Mouse (Mus musculus) spleen, adult 2 months (tissue): ENCODE measurements around the gene Plekhg6. TPM values are rescaled to one million over a fixed set of nuclear protein-coding genes. Genes with fewer than 3 reads are reported as not detected.

ENCODE experiments used
- DNase-seq, 2 experiments: peaks; one replicate each; pipeline versions ENCODE4 v3.0.0 to v3.0.0-alpha.2; 2012 to 2021; ENCODE audit warnings: low spot score in 2 of 2, low read depth in 1 of 2
- H3K27ac ChIP-seq: fragments of 200-500 bp; 2 replicates; pipeline ENCODE4 v1.5.1; 2012; ENCODE audit warnings: low read length, inconsistent platforms; ENCODE audit not compliant: insufficient read depth
- H3K27me3 ChIP-seq: fragments of 200-500 bp; 2 replicates; pipeline ENCODE4 v1.6.1; 2012; ENCODE audit warnings: mild to moderate bottlenecking, moderate library complexity, low read length, inconsistent platforms; ENCODE audit not compliant: control insufficient read depth, insufficient read depth
- H3K36me3 ChIP-seq: fragments of 200-500 bp; 2 replicates; pipeline ENCODE4 v1.6.1; 2012; ENCODE audit warnings: mild to moderate bottlenecking, low read length, inconsistent platforms; ENCODE audit not compliant: control insufficient read depth, insufficient read depth
- H3K4me1 ChIP-seq: fragments of 200-500 bp; 2 replicates; pipeline ENCODE4 v1.6.1; 2011; ENCODE audit warnings: inconsistent platforms; ENCODE audit not compliant: control insufficient read depth, insufficient read depth, insufficient read length
- H3K4me3 ChIP-seq: fragments of 200-500 bp; 2 replicates; pipeline ENCODE4 v1.5.1; 2011; ENCODE audit warnings: mild to moderate bottlenecking, inconsistent platforms; ENCODE audit not compliant: insufficient read depth, insufficient read length; ENCODE audit errors: extremely low read depth
- CTCF ChIP-seq: fragments of 200-500 bp; IDR thresholded peaks from 2 replicates; pipeline ENCODE4 v1.5.1; 2011; ENCODE audit warnings: mild to moderate bottlenecking, inconsistent platforms; ENCODE audit not compliant: insufficient read depth, insufficient read length, insufficient replicate concordance; ENCODE audit errors: extremely low read depth
- POLR2A ChIP-seq: fragments of 200-500 bp; IDR thresholded peaks from 2 replicates; pipeline ENCODE4 v1.6.1; 2011; ENCODE audit warnings: low read depth, low read length, inconsistent platforms
- WGBS: fragments of 180-500 bp; shearing (Covaris S2); methylation state at CpG from one replicate; pipeline ENCODE4 v1.1.7; 2018; 5-methylcytosine and 5-hydroxymethylcytosine counted together
- polyA plus RNA-seq: library from polyadenylated mRNA; depleted of rRNA; stranded (reverse); fragments of >200 nt; gene quantifications from 2 replicates; pipeline ENCODE4 v1.2.3, GENCODE M21; 2012

Plekhg6 gene
- polyA plus RNA-seq, 1 experiment: not detected

DNA sequence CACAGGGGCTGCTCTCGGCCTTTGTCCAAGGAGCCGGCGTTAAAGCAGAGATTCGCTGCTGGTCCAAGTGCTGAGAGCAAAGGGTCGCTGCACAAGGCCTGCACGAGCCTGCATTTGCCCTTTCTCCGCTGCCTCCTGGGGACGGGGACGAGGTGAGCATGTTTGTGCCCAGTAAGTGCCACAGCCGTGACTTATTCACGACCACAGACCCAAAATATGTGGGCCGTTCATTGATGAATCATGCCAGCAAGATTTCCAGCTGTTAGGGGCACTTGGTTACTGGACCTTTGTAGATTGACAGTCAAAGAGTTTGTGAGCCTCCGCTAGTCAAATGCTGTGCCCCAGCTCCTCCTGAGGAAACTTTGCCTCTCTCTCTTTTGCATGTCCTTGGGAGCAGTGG lies 42.9 kb upstream of the Plekhg6 start:
- Histone ChIP-seq H3K27ac (no peak overlapping the region), H3K4me3 (no peak overlapping the region), H3K27me3 (no peaks in the 10 kb centered on the region), H3K4me1 (peaks cover 11% of the 10 kb centered on the region), H3K36me3 (no peaks in the 10 kb centered on the region)
- TF ChIP-seq CTCF (no peak), POLR2A (no peak)
- no peak for DNase-seq
- 75% methylated on average over 13 of the region's 13 CpGs for WGBS

- peaks cover 11% of the 10 kb centered on the region for H3K4me1 ChIP-seq
- TF ChIP-seq POLR2A (no peak), CTCF (no peak)
- WGBS: 37% methylated on average over 3 of the region's 3 CpGs
- no peaks in the 10 kb centered on the region for H3K27me3 ChIP-seq
- no peak for DNase-seq
- H3K36me3 ChIP-seq: no peaks in the 10 kb centered on the region
- H3K4me3 ChIP-seq: no peak overlapping the region
- H3K27ac ChIP-seq: no peak overlapping the region
Measured at GRCm38 (mm10) chr6:125423099-125423498, 42.5 kb upstream of the Plekhg6 start.

- TF ChIP-seq POLR2A: no peak; the same call in 1 of the 2 replicates
- no peaks in the 10 kb centered on the region for H3K36me3 ChIP-seq
- peak overlapping the region; percentile 14; the same call in 1 of the 2 replicates for H3K4me3 ChIP-seq
- H3K4me1 ChIP-seq: peaks cover 11% of the 10 kb centered on the region
- no peaks in the 10 kb centered on the region for H3K27me3 ChIP-seq
- peak in 1 of 2 experiments; percentile 62 for DNase-seq
- H3K27ac ChIP-seq: no peak overlapping the region
- WGBS: 19% methylated on average over 20 of the region's 20 CpGs
Measured at GRCm38 (mm10) chr6:125422051-125422822, 41.6 kb upstream of the Plekhg6 start.

DNA sequence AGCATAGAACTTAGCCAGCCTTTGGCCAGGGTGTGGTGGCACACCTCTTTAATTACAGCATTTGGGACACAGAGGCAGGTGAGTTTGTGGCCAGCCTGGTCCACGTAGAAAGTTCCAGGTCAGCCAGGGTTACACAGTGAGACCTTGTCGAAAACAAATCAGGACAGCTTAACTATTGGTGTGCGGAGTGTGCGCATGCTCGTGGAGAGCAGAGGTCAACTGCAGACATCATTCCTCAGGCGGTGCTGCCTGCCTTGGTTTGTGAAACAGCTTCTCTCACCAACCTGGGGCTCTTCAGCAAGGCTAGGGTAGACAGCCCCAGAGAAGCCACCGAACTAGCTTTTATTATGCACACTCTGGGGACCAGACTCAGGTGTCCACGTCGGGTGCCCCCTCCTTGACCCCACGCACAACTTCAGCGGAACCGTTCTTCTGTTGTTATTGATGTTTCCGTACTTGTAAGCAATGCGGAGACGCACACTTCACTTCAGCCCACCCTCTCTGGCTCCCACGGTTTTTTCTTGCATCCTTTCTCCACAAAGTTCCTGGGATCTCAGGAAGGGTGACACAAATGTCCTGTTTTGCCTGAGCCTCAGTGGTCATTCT lies 40.0 kb upstream of the Plekhg6 start:
- Histone ChIP-seq H3K4me1 (peaks cover 7% of the 10 kb centered on the region; the same call in 1 of the 2 replicates), H3K36me3 (no peaks in the 10 kb centered on the region), H3K27ac (no peak overlapping the region), H3K27me3 (no peaks in the 10 kb centered on the region), H3K4me3 (no peak overlapping the region)
- no peak for DNase-seq
- WGBS: 91% methylated on average over 16 of the region's 16 CpGs
- TF ChIP-seq CTCF: no peak
- TF ChIP-seq POLR2A: no peak

DNA sequence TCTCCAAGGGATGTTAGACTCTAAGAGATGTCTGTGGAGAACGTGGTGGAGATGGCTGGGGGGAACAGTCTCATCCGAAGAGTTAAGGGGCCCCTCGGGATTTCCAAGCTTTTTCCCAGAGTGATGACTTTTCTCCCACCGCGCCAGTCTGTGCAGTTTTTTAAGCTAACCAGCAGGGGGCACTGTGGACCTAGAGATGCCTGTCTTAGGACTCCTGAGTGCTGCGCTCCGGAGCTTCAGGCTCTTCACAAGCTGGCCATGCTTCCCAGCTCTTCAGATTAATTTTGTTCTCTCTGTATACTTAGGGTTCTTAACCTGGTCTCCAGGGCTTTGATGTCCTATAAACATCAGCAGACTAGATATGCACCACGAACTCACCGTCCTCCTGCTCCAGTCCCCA lies 38.2 kb upstream of the Plekhg6 start:
- H3K36me3 ChIP-seq: no peaks in the 10 kb centered on the region
- peaks cover 4% of the 10 kb centered on the region; the same call in 1 of the 2 replicates for H3K4me1 ChIP-seq
- 9% methylated on average over 9 of the region's 9 CpGs for WGBS
- peak; percentile 50 to 65 for DNase-seq
- TF ChIP-seq CTCF (peak; percentile 91; the same call in 1 of the 2 replicates), POLR2A (no peak)
- no peaks in the 10 kb centered on the region for H3K27me3 ChIP-seq
- H3K27ac ChIP-seq: no peak overlapping the region
- H3K4me3 ChIP-seq: no peak overlapping the region

GRCm38 (mm10) chr6:125413326-125413725 lies 32.7 kb upstream of the Plekhg6 start:
- Histone ChIP-seq H3K4me3 (no peak overlapping the region), H3K4me1 (no peaks in the 10 kb centered on the region), H3K36me3 (no peaks in the 10 kb centered on the region), H3K27ac (no peak overlapping the region), H3K27me3 (no peaks in the 10 kb centered on the region)
- DNase-seq: no peak
- 85% methylated on average over 9 of the region's 9 CpGs for WGBS
- TF ChIP-seq POLR2A (no peak), CTCF (no peak)

DNA sequence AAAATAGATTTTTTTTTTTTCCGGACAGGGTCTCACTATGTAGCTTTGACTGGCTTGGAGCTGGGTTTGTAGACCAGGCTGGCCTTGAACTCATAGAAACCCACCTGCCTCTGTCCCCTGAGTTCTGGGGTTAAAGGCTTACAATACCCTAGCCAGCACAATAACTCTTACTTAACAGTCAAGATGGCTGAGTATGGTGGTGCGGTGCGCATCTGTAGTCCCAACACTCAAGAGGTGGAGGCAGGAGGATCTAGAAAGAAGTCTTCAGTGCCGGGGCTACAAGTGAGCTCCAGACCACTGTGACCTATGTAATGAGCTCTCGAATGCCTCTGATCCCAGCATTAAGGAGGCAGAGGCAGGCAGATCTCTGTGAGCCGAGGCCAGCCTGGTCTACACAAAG lies 31.1 kb upstream of the Plekhg6 start:
- Histone ChIP-seq H3K27ac (no peak overlapping the region), H3K36me3 (no peaks in the 10 kb centered on the region), H3K4me1 (no peaks in the 10 kb centered on the region), H3K4me3 (no peak overlapping the region), H3K27me3 (no peaks in the 10 kb centered on the region)
- 83% methylated on average over 6 of the region's 6 CpGs for WGBS
- DNase-seq: no peak
- TF ChIP-seq POLR2A (no peak), CTCF (no peak)
